Mouse (Mus musculus) gastrocnemius, postnatal 4 days (tissue): Measurements from ENCODE around the gene Lexm. TPM values are rescaled to one million over a fixed set of nuclear protein-coding genes. Genes with fewer than 3 reads are reported as not detected.

Experiments used
- DNase-seq, 2 experiments: peaks; one replicate each; pipeline ENCODE4 v3.0.0; 2021 to 2022; ENCODE audit warnings: low spot score in 2 of 2, mixed read lengths in 2 of 2
- total RNA-seq, 2 experiments: library from RNA; stranded (reverse); gene quantifications; 2 replicates each; pipeline ENCODE4 v1.2.3; 2021

The Lexm gene
- total RNA-seq, 2 experiments from 2014 or later = not detected

DNA sequence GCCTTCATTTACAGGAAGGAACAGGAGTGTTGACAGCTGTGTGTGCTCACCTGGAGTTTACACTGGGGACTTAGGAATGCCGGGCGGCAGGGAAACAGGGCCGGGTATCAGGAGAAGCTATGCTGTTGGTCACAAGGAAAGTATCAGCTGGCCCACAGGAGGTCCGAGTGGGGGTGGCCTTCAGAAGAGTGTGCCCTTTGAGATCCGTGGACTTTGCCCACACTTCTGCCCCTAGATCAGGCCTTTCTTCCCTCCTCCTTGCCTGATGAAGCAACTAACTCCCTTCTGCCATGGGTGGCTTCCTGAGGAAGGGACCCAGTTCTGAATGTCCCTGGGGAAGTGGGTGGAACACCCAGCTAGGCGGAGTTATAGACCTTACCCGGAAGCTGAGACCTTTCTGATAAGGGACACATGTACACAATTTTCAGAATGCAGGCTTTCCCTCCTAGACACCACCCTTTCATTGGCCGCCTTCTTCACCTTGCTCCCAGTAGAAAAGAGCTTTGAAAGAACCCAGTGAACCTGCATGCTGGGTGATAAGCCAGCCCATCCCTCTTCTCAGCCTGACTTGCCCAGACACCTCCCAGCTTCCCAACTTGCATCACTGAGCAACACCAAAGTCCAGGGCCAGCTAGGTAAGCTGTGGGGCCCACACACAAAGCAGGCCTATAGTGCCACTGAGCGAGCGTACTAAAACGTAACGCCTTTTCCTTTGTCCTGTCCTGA, 34.5 kb downstream of the Lexm start:
- no peak for DNase-seq

DNA sequence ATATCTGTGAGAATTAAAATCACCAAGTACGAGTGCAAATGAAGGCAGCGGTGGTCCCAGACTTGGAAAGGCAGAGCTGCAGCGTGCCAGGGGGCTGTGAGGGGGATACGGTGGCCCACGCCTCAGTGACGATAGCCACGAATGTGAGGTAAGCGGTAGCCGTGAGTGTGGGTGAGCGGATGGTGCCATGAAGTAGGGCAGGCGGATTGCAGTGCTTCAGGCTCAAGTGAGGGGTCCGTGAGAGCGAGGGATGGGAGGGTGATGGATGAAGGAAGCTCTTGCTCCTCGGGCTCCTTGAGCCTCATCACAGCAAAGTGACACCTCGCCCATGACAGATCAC, 35.2 kb downstream of the Lexm start:
- no peak for DNase-seq

DNA sequence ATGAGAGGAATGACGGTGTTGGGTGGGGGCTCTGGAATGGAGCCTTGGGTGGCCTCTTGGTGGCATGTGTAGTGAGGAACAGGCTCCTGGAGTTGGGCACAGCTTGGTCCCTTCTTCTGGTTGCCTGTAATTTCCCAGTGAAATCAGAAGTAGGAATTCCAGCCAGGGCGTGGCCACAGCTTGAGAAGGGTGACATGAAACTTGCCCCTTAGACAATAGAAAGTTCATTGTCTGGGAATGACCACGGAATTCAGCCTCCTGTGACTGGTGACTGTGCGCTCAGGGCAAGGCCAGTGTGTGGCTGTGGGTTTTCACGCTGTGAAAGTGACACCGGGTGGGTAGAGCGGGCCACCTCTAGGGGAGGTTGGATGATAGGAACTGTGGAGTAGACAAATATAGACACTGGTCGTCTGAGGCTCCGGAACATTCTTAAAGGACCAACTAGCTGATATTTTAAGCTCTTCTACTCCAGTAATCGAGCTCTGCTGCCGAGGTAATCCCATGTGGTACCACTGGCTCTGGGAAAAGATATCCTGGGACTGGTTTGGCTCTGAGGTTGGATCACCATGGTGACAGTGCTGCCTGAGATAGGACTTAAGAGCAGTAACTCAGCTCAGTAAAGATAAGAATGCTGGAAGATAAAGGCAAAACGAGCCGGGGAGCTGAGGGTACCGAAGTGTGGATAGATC, 35.7 kb downstream of the Lexm start:
- DNase-seq = no peak

DNA sequence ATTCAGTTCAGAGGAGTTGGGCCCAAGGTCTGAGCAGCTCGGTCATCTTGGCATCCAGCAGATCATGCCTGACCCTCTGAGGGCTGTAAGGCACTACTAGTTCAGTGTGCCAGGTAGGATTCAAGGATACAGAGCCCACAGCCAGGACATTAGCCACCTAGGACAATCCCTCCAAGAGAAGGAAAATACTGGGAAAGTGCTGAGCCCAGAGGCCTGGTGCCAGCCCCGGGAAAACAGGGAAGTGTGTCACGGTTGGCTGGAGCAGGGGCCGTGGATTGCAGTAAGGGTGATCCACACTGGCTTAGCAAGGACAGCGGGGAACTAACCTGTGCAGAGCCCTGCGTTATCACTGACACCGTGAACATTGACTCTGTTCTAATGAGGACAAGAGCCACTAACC, 39.5 kb downstream of the Lexm start:
- DNase-seq = no peak

DNA sequence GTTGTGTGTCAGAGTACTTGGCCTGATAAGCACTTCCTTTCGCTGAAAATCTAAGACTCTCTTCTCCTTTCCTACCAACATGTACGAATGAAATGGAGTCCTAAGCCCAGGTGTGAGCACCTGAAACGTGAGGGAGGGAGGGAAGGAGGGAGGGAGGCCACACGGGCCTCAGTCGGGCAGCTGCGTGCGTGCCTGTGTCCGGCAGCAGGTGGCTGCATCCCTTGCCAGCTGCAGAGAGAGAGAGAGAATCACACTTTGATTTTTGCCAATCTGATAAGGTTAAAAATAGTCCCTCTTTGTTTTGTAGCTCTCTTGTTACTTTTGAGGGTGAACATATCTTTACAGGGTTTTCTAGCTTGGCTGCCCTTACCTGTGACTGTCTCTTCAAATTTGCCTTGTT, 42.0 kb downstream of the Lexm start:
- DNase-seq = no peak

DNA sequence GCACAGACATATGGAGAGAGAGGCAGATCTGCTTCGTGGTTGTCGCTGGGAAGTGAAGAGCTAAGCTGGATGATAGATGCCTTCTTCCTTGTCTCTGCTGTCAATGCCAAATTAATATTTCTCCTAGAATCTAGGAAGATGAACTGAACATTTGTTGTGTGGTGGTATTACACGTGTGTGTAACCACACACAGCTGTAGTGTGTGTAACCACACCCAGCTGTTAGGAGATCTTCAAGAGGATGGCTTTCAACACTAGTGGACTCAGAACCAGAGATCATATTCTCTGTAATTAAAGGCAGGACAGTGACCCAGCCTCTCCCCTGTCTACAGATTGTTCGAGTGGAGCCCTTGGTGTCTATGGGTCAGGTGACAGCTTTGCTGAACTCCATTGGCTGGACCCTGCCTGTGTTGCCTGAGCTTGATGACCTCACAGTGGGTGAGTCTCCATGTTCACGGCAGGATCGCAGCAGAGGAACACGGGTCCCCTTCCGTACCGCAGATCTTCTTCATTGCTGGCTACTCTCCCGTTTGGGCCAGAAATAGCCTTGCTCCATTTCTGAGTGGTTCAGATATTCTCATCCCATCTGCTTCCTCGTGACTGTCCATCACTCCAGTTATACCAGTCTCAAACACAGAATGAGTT, 45.8 kb downstream of the Lexm start:
- DNase-seq = no peak

DNA sequence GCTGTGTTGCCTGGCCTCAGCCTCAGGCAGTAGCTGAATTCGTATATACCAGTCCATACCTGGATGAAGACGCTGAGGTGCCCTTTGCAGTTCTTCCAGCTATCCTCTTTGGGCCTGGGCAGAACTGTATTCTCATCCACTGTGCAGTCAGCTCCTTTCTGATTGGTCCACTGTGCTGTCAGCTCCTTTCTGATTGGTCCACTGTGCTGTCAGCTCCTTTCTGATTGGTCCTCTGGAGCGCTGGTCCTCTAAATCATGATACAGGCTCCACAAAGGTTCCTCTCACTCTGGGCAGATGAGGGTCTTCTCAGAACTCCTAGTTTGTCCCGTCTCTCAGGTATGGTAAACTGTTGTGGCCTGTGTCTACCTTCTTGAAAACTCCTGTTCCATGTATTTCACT, 47.4 kb downstream of the Lexm start:
- DNase-seq = no peak

DNA sequence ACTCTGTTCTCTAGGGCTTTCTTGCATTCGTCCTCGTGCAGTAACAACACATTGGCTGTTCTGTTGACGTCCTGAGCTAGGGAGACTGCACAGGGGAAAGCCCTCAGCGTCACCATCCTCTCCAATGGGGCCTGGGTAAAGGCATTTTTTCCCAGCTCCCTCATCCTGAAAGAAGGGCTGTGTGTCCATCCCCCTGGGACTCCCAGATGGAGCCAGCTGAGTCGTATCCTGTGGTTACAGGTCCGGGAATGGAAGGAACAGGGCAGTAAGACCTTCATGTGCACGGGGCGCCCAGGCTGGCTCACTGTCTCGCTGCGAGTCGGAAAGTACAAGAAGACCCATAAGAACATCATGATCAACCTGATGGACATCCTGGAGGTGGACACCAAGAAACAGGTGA, 52.9 kb downstream of the Lexm start:
- DNase-seq = no peak

DNA sequence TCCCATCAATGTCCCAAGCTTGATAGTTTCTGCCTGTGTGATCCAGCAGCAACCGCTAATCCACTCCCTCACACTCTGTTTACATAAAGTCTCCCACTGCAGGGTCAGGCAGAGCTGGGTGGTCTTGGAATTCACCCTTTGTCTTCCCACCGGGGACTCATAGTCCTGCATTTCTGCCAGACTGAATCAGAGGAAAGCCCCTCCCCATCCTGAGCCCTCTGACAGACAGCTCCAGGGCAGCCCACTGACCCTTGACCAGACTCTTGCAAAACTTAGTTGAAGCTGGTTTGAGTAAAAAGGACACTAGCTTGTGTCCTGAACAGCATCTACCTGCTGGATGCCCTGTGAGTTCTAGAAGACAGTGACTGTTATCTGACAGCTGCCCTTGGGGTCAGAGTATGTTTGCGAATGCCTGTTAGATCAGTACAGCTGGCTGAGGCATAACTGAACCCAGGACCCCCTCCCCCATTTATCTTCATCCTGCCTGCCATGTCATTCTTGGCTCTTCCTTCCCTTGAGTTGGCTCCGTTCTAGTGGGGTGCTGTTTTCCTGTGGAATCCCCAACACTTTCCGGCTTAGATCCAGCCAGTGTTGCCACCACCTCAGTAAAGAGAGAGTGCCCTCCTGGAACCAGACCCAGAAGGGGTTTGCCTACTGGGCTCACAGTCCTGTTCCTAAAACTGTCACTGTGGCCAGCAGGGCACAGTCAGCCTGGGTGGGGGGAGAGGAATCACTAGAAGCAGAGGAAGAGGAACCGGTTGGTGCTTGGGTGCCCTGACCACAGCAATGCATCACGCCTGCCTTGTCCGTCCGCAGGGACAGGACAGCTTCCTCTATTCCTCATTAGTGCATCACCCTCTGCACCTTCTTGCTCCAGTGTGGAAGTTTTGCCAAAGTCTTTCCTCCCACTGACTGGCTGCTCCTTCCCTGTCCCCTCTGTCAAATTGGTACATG, 53.9 kb downstream of the Lexm start:
- no peak for DNase-seq

DNA sequence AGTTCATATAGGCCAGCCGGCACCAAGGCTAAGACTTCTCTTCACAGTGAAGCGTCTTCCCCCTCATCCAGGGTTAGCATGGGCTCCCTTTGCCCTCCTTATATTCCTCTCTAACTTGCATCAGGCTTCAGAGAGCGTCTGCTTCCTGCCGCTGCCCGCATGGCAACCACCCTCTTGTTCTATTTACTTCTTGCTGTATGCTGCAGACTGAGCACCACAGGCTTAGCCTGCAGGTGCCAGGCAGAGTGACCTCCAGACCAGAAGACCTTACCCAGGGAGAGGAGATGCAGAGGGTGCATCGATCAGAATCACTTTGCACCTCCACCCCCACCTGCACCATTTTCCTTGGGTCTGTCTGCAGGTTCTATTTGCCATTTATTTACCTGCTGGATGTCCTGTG, 55.0 kb downstream of the Lexm start:
- DNase-seq = no peak

DNA sequence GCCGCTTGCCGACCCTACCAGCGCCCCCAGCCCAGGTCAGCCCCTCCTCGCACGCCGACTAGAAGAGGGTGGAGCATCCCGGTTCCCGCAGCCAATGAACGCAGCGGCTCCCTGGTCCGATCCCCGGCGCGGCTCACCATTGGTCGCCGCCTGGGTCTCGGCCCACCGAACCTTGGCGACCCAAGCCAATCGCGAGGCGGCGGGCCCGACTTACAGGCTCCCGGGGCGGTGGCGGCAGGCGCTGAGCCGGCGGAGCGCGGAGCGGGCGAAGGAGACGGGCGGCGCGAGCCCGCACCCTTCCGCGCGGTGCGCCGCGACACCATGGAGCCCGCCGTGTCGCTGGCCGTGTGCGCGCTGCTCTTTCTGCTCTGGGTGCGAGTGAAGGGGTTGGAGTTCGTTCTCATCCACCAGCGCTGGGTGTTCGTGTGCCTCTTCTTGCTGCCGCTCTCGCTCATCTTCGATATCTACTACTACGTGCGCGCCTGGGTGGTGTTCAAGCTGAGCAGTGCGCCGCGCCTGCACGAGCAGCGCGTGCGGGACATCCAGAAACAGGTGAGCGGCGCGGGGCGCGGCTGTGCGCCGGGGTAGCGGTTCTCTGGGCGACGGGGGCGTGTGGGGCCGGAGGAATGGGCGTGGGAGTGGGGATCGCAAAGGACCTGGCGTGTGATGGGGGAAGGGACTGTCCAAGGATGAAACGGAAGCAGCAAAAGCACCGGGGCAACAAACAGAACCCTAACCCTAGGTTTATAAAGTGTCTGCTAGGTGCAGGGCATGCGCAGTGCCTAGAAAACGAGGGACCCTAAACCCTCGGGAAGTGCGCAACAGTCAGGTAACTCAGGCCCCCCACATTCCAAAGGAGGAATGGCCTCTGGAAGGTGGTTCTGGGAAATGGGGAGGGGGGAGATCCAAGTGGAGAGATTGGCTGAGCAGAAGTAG, 55.9 kb downstream of the Lexm start, which contains the start of gene Dhcr24:
Gene Dhcr24, plus strand, starts transcription at position 193 of the 936 bp plus-strand sequence.
- DNase-seq = peak; percentile 87 to 94

DNA sequence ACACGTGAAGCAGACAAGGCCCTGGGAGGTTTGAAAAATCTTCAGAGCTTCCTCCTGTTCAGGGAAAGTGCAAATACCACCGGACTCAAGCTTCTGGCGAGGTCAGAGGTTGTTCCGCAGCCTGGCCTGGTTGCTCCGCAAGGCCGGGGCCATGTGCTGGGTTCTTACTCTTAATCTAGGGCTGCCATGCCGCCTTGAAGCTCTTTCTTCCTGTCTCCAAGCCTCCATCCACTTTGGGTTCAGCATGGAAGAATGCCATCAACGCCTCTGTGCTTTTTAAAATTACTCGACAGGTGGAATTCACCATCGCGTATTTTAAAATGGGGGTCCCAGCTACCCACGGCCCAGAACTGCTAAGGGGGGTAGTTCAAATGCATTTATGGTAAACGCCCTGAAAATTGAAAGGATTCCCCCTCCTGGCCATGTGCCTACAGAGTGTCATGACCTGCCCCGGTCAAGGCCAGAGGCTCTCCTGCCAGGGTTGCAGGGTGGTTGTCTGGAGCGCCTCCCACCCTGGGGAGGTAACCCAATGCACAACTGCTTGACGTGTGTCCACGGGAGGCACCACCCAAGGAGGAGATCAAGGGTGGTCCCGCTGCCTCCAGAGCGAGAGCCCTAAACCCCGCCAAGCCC, 56.7 kb downstream of the Lexm start:
- no peak for DNase-seq

DNA sequence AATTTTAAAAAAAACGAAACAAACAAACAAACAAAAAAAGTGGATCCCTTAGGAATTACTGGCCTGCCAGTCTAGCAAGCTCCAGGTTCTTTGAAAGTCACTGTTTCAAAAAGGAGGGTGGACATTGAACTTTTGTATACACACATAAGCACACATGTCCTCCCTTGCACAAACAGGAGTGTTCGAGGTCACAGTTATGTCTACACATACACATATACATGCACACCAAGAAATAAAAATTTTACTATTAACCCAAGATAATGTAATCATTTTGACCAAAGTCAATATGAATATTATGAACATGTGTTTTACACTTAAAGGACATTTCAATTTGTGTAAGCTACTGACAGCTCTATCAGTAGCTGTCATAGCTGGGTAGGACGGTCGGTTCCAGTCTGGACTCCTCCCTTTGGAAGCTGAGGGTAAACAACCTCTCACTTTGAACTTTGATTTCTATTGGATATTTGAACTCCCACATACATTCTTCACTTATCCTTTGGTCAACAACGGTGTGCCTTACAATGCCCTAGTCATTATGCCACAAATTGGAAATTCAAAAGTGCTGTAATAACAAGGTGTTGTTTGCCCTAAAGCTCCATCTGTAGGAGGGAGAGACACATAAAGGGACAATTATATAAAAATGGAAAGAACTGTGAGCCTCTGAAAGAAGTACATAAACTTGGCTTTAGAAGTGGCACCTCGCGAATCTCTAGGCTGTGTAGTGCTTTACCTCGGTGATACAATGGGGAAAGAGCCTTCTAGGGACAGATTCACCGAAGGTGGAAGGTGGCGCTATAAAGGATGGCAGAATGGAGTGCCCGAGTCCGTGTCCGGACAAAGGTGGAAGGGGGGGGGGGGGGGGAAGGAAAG, 57.5 kb downstream of the Lexm start:
- DNase-seq = no peak

DNA sequence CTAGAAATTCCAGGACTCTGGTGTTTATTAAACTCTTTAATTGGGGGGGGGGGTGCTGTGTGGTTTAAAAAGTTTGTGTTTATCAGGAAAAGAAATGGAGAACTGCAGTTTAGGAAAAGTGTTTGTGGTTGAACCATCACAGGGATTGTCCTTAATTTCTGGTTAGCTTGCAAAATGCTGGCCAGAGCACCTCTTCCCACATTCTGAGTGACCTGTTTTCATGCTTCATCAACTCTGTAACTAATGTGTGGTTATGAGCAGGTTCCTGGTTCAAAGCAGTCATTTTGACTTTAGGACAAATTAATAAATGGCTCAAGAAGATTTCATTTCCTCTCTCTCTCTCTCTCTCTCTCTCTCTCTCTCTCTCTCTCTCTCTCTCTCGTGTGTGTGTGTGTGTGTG, 59.1 kb downstream of the Lexm start:
- DNase-seq = no peak

DNA sequence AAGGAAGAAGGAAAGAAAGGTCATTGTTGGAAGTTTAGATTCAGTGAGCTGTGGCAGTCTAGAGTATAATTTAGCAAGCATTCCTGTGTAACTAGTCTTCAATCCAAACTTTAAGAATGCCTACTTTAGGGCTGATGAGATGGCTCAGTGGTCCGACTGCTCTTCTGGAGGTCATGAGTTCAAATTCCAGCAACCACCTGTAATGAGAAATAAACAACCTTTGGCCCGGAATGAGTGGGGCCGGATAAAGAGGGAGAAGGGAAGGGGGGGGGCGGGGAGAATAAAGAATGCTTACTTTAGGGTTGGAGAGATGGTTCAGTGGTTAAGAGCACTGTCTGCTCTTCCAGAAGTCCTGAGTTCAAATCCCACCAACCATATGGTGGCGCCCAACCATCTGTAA, 59.8 kb downstream of the Lexm start:
- DNase-seq = no peak

DNA sequence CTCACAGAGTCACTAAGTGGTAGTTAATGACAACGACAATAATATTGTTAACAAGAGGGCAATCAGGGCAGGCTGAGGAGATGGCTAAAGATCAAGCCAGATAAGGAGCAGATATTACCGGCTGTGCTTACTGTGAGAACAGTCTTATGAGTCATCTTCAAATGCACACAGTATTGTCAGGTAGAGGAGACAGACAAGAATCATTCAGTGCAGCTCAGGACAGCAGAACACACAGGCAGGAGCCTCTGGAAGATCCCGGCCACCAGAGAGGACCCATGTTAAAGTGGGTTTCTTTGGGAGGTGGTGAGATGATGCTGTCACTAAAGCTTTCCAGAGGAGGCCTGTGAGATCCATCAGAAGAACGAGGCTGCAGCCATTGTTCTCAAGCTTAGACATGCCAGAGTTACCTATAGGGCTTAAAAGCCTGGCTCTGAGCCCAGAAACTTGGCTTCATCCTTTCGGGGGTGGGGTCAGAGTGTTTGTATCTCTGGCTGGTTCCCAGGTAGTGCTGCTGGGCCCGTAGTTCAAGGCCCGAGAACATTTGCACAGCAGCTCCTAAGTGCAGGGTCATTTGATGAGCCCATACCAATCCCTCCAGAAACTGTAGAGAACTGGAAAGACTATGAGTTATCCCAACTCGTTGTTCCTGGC, 66.4 kb downstream of the Lexm start:
- no peak for DNase-seq

DNA sequence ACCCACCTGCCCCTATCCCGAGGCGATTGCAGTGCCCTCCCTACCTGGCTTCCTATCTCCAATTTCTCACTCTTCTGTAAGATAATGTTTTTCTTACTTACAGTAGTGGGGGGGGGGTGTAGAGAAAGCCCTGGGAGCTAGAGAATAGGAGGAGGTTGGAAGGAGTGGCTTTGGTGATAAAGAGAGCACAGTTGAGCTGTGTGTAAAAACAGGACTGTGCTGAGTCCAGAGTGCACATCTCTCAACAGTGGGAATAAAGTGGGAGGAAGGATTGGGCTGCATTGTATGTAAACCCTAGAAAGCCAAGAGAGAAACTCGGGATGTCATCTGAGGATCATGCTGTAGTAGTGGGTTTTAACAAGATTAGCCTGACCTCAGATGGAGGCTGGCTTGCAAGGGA, 68.9 kb downstream of the Lexm start:
- no peak for DNase-seq

DNA sequence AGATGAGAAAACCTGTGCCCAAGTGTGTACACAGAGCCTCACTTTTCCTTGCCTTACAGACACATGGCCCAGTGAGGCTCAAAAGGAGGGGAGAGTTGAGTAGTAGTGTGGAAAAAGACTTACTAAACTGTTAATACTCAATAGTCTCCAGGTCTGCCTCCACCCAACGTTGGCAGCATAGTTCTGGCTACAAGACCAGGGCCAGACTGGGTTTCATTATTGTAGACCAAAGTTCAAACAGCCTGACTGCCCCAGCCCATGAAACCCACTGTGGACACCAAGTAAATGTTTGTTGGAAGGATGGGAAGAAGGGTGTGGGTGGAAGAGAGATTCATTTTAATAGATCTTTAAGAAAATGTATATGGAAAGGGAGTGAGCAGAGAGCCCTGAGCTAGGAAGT, 70.1 kb downstream of the Lexm start:
- no peak for DNase-seq
